Mouse (Mus musculus) urinary bladder, adult 2 months (tissue): ENCODE results near the gene Synrg. TPM values are rescaled to one million over a fixed set of nuclear protein-coding genes. Genes with fewer than 3 reads are reported as not detected.

Experiments used
- DNase-seq: peaks from one replicate; pipeline ENCODE4 v3.0.0; 2022; ENCODE audit warnings: low spot score
- polyA plus RNA-seq: library from polyadenylated mRNA; depleted of rRNA; stranded (reverse); fragments of >200 nt; gene quantifications from 2 replicates; pipeline ENCODE4 v1.2.3, GENCODE M21; 2012; rRNA removed

Synrg gene
- polyA plus RNA-seq, 1 experiment, result 17.5 TPM

DNA sequence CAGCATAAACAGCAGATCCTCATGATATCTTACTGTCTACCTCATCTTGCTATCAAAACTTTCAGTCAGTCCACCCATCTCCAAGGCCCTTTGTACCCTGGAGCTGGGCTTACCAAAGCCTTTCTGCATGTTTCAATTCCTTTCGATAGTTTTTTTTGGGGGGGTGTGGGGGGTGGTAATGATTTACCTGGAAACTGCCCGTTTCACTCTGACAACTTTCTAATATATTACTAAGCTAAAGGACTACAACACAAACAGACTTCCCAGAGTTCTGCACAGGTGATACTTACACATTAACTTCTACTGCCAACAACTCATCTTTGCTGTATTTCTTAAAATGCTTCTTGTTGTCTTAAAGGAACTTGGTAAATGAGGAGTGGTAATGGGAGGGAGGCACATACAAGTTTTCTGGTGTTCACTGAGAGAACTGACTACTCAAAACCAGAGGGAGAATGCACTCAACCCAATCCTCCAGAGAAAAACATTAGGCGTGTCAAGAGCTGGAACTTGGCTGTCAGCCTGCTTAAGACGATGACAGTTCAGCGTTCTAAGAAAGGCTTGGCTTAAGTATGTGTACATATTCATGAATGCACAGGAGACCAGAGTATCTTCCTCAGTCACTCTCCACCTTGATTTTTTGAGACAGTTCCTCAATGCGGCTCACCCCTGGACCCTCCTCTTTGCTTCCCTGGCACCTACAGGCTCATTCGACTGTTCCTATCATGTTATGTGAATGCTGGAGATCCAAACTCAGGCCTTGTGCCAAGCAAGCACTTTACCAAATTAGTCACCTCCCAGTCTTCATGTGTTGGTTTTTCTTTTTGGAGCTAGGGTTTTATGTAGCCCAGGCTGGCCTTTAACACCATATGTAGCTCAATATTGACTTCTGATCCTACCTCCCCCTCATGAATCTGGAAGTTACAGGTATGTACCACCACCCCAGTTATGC lies 109.9 kb downstream of the Synrg start:
- DNase-seq, result no peak

- DNase-seq, result no peak
These were observed 112.8 kb downstream of the Synrg start for GRCm38 (mm10) chr11:84077008-84077407.

GRCm38 (mm10) chr11:84078601-84079000 lies 114.4 kb downstream of the Synrg start:
- no peak for DNase-seq

DNA sequence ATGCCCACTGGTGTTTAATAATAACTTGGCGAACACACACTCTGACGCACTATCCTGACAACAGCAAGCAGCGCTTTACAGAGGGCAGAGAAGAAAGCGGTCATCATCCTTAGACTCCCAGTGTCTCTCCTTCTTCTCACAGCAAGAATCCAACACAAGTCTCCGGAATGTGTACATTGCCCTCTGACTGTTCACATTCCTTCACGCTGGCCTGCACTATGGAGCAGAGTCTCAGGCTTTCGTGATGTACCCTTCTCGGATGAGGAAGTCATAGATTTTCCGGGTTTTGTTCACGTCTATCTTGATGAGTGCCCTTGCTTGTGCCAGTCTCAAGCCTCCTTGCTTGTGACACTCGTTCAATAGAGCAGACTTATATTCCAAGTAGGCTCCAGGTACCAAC lies 115.1 kb downstream of the Synrg start:
- no peak for DNase-seq

- no peak for DNase-seq
These were observed 115.7 kb downstream of the Synrg start for GRCm38 (mm10) chr11:84079887-84080286.

DNA sequence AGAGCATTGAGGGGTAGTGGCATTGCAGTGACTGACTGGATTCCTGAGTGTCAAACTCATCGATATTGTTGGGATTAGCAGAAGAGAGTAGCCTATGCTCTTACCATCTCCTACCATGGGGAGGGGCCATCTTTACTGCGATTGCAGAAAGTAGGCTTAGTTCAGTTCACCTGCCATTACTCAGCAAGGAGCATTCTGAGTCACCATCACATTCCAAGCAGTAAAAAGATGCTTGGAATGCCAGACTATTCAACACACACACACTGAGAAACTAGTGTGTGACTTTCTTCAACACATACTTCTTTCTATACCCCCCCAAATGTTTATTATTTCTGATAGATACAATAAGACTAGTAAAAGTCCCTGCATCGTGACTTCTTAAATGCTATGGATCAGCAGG lies 116.1 kb downstream of the Synrg start:
- DNase-seq, result no peak

GRCm38 (mm10) chr11:84081901-84082300 lies 117.7 kb downstream of the Synrg start:
- DNase-seq, result no peak

- DNase-seq, result no peak
These were observed 126.3 kb downstream of the Synrg start for GRCm38 (mm10) chr11:84090572-84090971.

Other genes with a start within 250 kb of the Synrg start
- gene Wfdc21, start 217.5 kb upstream of the Synrg start, polyA plus RNA-seq, result 1.4 and 1.6 TPM in 2 replicates
- 12.5 and 13.1 TPM in 2 replicates for gene Heatr6, start 210.7 kb upstream of the Synrg start, polyA plus RNA-seq
- 11.7 and 12.5 TPM in 2 replicates for gene Hnf1b, start 114.4 kb upstream of the Synrg start, polyA plus RNA-seq
- gene Ddx52, start 22.4 kb upstream of the Synrg start, polyA plus RNA-seq, result 18.5 and 19.5 TPM in 2 replicates
- gene Dusp14, start 104.8 kb downstream of the Synrg start, polyA plus RNA-seq, result 9.1 and 11.7 TPM in 2 replicates
- gene Tada2a, start 165.2 kb downstream of the Synrg start, polyA plus RNA-seq, result 28.1 and 29.1 TPM in 2 replicates
- 17.6 and 18.8 TPM in 2 replicates for gene Acaca, start 165.2 kb downstream of the Synrg start, polyA plus RNA-seq
- gene Gm11437, start 203.0 kb downstream of the Synrg start, polyA plus RNA-seq, result not detected in 2 replicates